Mouse (Mus musculus) forebrain, embryonic 16.5 days (tissue): ENCODE results near the gene Tspan32. TPM values are rescaled to one million over a fixed set of nuclear protein-coding genes. Genes with fewer than 3 reads are reported as not detected.

Experiments
- ATAC-seq: fragments of 200-750 bp; cut with Nextera tagmentation; 2 replicates; pipeline ENCODE4 v1.8.0; 2017; ENCODE audit warnings: mild to moderate bottlenecking, moderate library complexity
- H3K27ac ChIP-seq: fragments of 300-500 bp; sonication (generic); 2 replicates; pipeline ENCODE4 v1.5.1; 2014; ENCODE audit warnings: low read length, control low read depth
- H3K27me3 ChIP-seq: fragments of 300-500 bp; sonication (generic); replicated peaks from 2 replicates; pipeline ENCODE4 v1.6.1; 2014; ENCODE audit warnings: low read length; ENCODE audit not compliant: control insufficient read depth, insufficient read depth
- H3K36me3 ChIP-seq: fragments of 300-500 bp; sonication (generic); 2 replicates; pipeline ENCODE4 v1.6.1; 2014; ENCODE audit not compliant: control insufficient read depth, insufficient read depth
- H3K4me1 ChIP-seq: fragments of 300-500 bp; sonication (generic); replicated peaks from 2 replicates; pipeline ENCODE4 v1.6.1; 2014; ENCODE audit warnings: low read length; ENCODE audit not compliant: control insufficient read depth, insufficient read depth
- H3K4me2 ChIP-seq: fragments of 300-500 bp; sonication (generic); 2 replicates; pipeline ENCODE4 v1.6.1; 2014; ENCODE audit warnings: mild to moderate bottlenecking, low read length, control low read depth
- H3K4me3 ChIP-seq: fragments of 300-500 bp; sonication (generic); replicated peaks from 2 replicates; pipeline ENCODE4 v1.5.1; 2014; ENCODE audit warnings: mild to moderate bottlenecking, low read length, control low read depth
- H3K9ac ChIP-seq: fragments of 300-500 bp; sonication (generic); replicated peaks from 2 replicates; pipeline ENCODE4 v1.6.1; 2014; ENCODE audit warnings: low read depth, low read length, control low read depth
- H3K9me3 ChIP-seq: fragments of 300-500 bp; sonication (generic); 2 replicates; pipeline ENCODE4 v1.6.1; 2016; ENCODE audit warnings: low read length; ENCODE audit not compliant: control insufficient read depth
- WGBS: fragments of 180-500 bp; shearing (Covaris S2); extraction: QIAGEN DNeasy Blood & Tissue Kit; methylation state at CpG from one replicate; pipeline ENCODE4 v1.1.7; 2014; 5-methylcytosine and 5-hydroxymethylcytosine counted together
- polyA plus RNA-seq: library from polyadenylated mRNA; unstranded; fragments of >200 nt; fragmentation: Nextera tagmentation; extraction: Ambion mirVana; gene quantifications from 2 replicates; pipeline ENCODE4 v1.2.1, GENCODE M21; 2015

Tspan32 gene
- polyA plus RNA-seq, 1 experiment from 2014 or later, result 0.32 TPM

GRCm38 (mm10) chr7:143024293-143024692, 19.4 kb downstream of the Tspan32 start:
- H3K27ac ChIP-seq, result no peak overlapping the region
- no peaks in the 10 kb centered on the region; the same call in 1 of the 2 replicates for H3K4me1 ChIP-seq
- H3K36me3 ChIP-seq, result 0 out of 2 replicates have a peak, but pooled peaks cover 3% of the 10 kb centered on the region
- 93% methylated on average over 1 of the region's 1 CpGs for WGBS
- H3K4me3 ChIP-seq, result no peak overlapping the region
- no peak overlapping the region for H3K9ac ChIP-seq
- no peaks in the 10 kb centered on the region for H3K27me3 ChIP-seq
- ATAC-seq, result no peak
- no peaks in the 10 kb centered on the region for H3K9me3 ChIP-seq
- H3K4me2 ChIP-seq, result no peak overlapping the region

GRCm38 (mm10) chr7:143025496-143025895, 20.6 kb downstream of the Tspan32 start:
- no peak for ATAC-seq
- Histone ChIP-seq H3K4me2 (no peak overlapping the region), H3K27me3 (no peaks in the 10 kb centered on the region), H3K9me3 (no peaks in the 10 kb centered on the region), H3K36me3 (0 out of 2 replicates have a peak, but pooled peaks cover 3% of the 10 kb centered on the region), H3K4me1 (no peaks in the 10 kb centered on the region; the same call in 1 of the 2 replicates), H3K27ac (no peak overlapping the region), H3K4me3 (no peak overlapping the region), H3K9ac (no peak overlapping the region)
- WGBS, result 88% methylated on average over 3 of the region's 3 CpGs

GRCm38 (mm10) chr7:143027196-143027595, 22.4 kb downstream of the Tspan32 start:
- Histone ChIP-seq H3K27me3 (no peaks in the 10 kb centered on the region), H3K9me3 (no peaks in the 10 kb centered on the region), H3K4me1 (no peaks in the 10 kb centered on the region; the same call in 1 of the 2 replicates), H3K4me3 (no peak overlapping the region), H3K27ac (no peak overlapping the region), H3K4me2 (no peak overlapping the region), H3K9ac (no peak overlapping the region), H3K36me3 (0 out of 2 replicates have a peak, but pooled peaks cover 3% of the 10 kb centered on the region)
- 70% methylated on average over 4 of the region's 4 CpGs for WGBS
- ATAC-seq, result no peak

- no peaks in the 10 kb centered on the region for H3K9me3 ChIP-seq
- no peak overlapping the region for H3K27ac ChIP-seq
- no peak overlapping the region for H3K4me2 ChIP-seq
- no peak overlapping the region for H3K9ac ChIP-seq
- 74% methylated on average over 1 of the region's 1 CpGs for WGBS
- H3K27me3 ChIP-seq, result no peaks in the 10 kb centered on the region
- H3K36me3 ChIP-seq, result 0 out of 2 replicates have a peak, but pooled peaks cover 2% of the 10 kb centered on the region
- H3K4me1 ChIP-seq, result no peaks in the 10 kb centered on the region; the same call in 1 of the 2 replicates
- no peak overlapping the region for H3K4me3 ChIP-seq
- no peak for ATAC-seq
Observed at GRCm38 (mm10) chr7:143031816-143032215, 27.0 kb downstream of the Tspan32 start.

GRCm38 (mm10) chr7:143033581-143033980, 28.7 kb downstream of the Tspan32 start:
- H3K4me3 ChIP-seq, result no peak overlapping the region
- H3K27me3 ChIP-seq, result no peaks in the 10 kb centered on the region
- H3K27ac ChIP-seq, result no peak overlapping the region
- no peaks in the 10 kb centered on the region for H3K4me1 ChIP-seq
- 0 out of 2 replicates have a peak, but pooled peaks cover 2% of the 10 kb centered on the region for H3K36me3 ChIP-seq
- no peak overlapping the region for H3K9ac ChIP-seq
- no peaks in the 10 kb centered on the region for H3K9me3 ChIP-seq
- no peak for ATAC-seq
- no peak overlapping the region for H3K4me2 ChIP-seq
- 71% methylated on average over 4 of the region's 4 CpGs for WGBS

GRCm38 (mm10) chr7:143034112-143034511, 29.3 kb downstream of the Tspan32 start:
- Histone ChIP-seq H3K4me2 (no peak overlapping the region), H3K4me3 (no peak overlapping the region), H3K27me3 (no peaks in the 10 kb centered on the region), H3K9ac (no peak overlapping the region), H3K36me3 (0 out of 2 replicates have a peak, but pooled peaks cover 2% of the 10 kb centered on the region), H3K9me3 (no peaks in the 10 kb centered on the region), H3K4me1 (no peaks in the 10 kb centered on the region), H3K27ac (no peak overlapping the region)
- ATAC-seq, result no peak
- WGBS, result 95% methylated on average over 2 of the region's 2 CpGs

GRCm38 (mm10) chr7:143034519-143035450, 29.9 kb downstream of the Tspan32 start:
- Histone ChIP-seq H3K4me2 (no peak overlapping the region), H3K36me3 (0 out of 2 replicates have a peak, but pooled peaks cover 2% of the 10 kb centered on the region), H3K9me3 (no peaks in the 10 kb centered on the region), H3K4me1 (no peaks in the 10 kb centered on the region), H3K4me3 (no peak overlapping the region), H3K9ac (no peak overlapping the region), H3K27me3 (no peaks in the 10 kb centered on the region), H3K27ac (no peak overlapping the region)
- no peak for ATAC-seq
- WGBS, result 93% methylated on average over 8 of the region's 8 CpGs

- Histone ChIP-seq H3K9ac (no peak overlapping the region), H3K4me1 (no peaks in the 10 kb centered on the region), H3K27me3 (no peaks in the 10 kb centered on the region), H3K4me3 (no peak overlapping the region), H3K9me3 (no peaks in the 10 kb centered on the region), H3K4me2 (no peak overlapping the region), H3K36me3 (0 out of 2 replicates have a peak, but pooled peaks cover 2% of the 10 kb centered on the region), H3K27ac (no peak overlapping the region)
- WGBS, result 86% methylated on average over 3 of the region's 3 CpGs
- ATAC-seq, result no peak
Observed at GRCm38 (mm10) chr7:143036787-143037186, 31.9 kb downstream of the Tspan32 start.

- WGBS, result 94% methylated on average over 4 of the region's 4 CpGs
Observed at GRCm38 (mm10) chr7:143037306-143037705, 32.5 kb downstream of the Tspan32 start.

More at GRCm38 (mm10) chr7:143037306-143037705, 32.5 kb downstream of the Tspan32 start:
- no peaks in the 10 kb centered on the region for H3K4me1 ChIP-seq
- H3K4me2 ChIP-seq, result no peak overlapping the region
- no peaks in the 10 kb centered on the region for H3K9me3 ChIP-seq
- H3K9ac ChIP-seq, result no peak overlapping the region
- H3K27ac ChIP-seq, result no peak overlapping the region
- H3K36me3 ChIP-seq, result 0 out of 2 replicates have a peak, but pooled peaks cover 2% of the 10 kb centered on the region
- ATAC-seq, result no peak
- no peak overlapping the region for H3K4me3 ChIP-seq
- H3K27me3 ChIP-seq, result no peaks in the 10 kb centered on the region
